27 mouse cellular contexts compared by ENCODE assay signal in genomic region chr2:34204797-34205196, GRCm38 (mm10).
DNase-seq lines count a peak whose midpoint lies in the region; ATAC-seq and TF ChIP-seq lines count a peak whose summit lies in the region.
"Had no signal": no experiment of that assay in that cellular context is flagged by ENCODE, and none has a peak within 500 bp of the region (broad histone marks: within the 10 kb centered on the region; RNA-seq: fewer than 3 reads in every experiment).

No protein-coding gene starts in this region.

- H3K4me1 ChIP-seq in CH12.LX (ENCODE audit: control insufficient read depth in 1 of 2, insufficient read depth in 2 of 2) = no peaks in the 10 kb centered on the region
- H3K4me1 ChIP-seq in hindbrain, postnatal 0 days (ENCODE audit: insufficient read depth, low read length) = no peaks in the 10 kb centered on the region
- H3K4me1 ChIP-seq: embryonic facial prominence, embryonic 12.5 days; embryonic facial prominence, embryonic 15.5 days; forebrain, embryonic 12.5 days; forebrain, embryonic 15.5 days; heart, embryonic 10.5 days; heart, embryonic 13.5 days had no signal

- H3K27me3 ChIP-seq in CH12.LX (replicated peaks) = no peaks in the 10 kb centered on the region
- no peaks in the 10 kb centered on the region for H3K27me3 ChIP-seq in hindbrain, postnatal 0 days (ENCODE audit: insufficient read depth, low read length)
- H3K27me3 ChIP-seq: embryonic facial prominence, embryonic 12.5 days; embryonic facial prominence, embryonic 15.5 days; forebrain, embryonic 12.5 days; forebrain, embryonic 15.5 days; heart, embryonic 13.5 days; Patski had no signal

- H3K4me2 ChIP-seq in CH12.LX (ENCODE audit: insufficient read depth, low read depth, poor library complexity, severe bottlenecking) = no peak overlapping the region
- no peak overlapping the region for H3K4me2 ChIP-seq in hindbrain, postnatal 0 days (ENCODE audit: low read depth, low read length)
- H3K4me2 ChIP-seq: embryonic facial prominence, embryonic 12.5 days; embryonic facial prominence, embryonic 15.5 days; forebrain, embryonic 12.5 days; forebrain, embryonic 15.5 days; heart, embryonic 13.5 days; hindbrain, embryonic 14.5 days had no signal

- no peak overlapping the region for H3K27ac ChIP-seq in CH12.LX (ENCODE audit: insufficient read depth, low read depth)
- no peak overlapping the region for H3K27ac ChIP-seq in hindbrain, postnatal 0 days
- H3K27ac ChIP-seq: embryonic facial prominence, embryonic 12.5 days; embryonic facial prominence, embryonic 15.5 days; forebrain, embryonic 12.5 days; forebrain, embryonic 15.5 days; heart, adult 2 months; heart, embryonic 10.5 days; heart, embryonic 13.5 days; hindbrain, embryonic 14.5 days had no signal

- TF ChIP-seq RAD21 in CH12.LX (IDR thresholded peaks at IDR 0.05; ENCODE audit: low read depth, low read length) = no peak

- no peak for TF ChIP-seq EP300 in CH12.LX (IDR thresholded peaks at IDR 0.05; ENCODE audit: low read length)

- 89% methylated on average over 8 of the region's 8 CpGs for WGBS in hindbrain, postnatal 0 days

- dilution Hi-C loops in CH12.LX (cut with MboI; ENCODE audit: extremely low pct_ligation_motif_present, extremely low pct_unique_long_range_greater_than_20kb, low sequenced_read_pairs) = no loop called here

- DNase-seq in CD4-positive helper T cell, adult 2 months (ENCODE audit: low read depth, low spot score) = peak; percentile 75
- peak; percentile 3 for DNase-seq in CH12.LX (ENCODE audit: extremely low read depth)
- peak; percentile 32 for DNase-seq in brain, adult 2 months (ENCODE audit: low read depth, low spot score)
- peak; percentile 15 for DNase-seq in naive thymus-derived CD4-positive, alpha-beta T cell, adult 2 months (ENCODE audit: low read depth)
- DNase-seq in neural tube, embryonic 10.5 days (ENCODE audit: extremely low spot score, low spot score) = no peak
- DNase-seq in yolk sac, embryonic 10.5 days (ENCODE audit: low spot score) = no peak
- no peak for DNase-seq in hindbrain, postnatal 0 days (ENCODE audit: low spot score)
- DNase-seq: adrenal gland, adult 8-10 months; adrenal gland, postnatal 36 days; cerebellum, adult 11 months; cerebellum, adult 2 months; cerebellum, adult 9-11 months; cerebellum, postnatal 25 days; gastrocnemius, postnatal 25 days; heart, adult 2 months; heart, postnatal 14 days; heart, postnatal 4 days had no signal

- TF ChIP-seq POLR2A in CH12.LX (IDR thresholded peaks at IDR 0.05; ENCODE audit: low read depth, low read length) = no peak

- H3K36me3 ChIP-seq in CH12.LX (replicated peaks in 1 of 2; ENCODE audit: control insufficient read depth in 1 of 2, insufficient read depth in 1 of 2, low read length in 1 of 2) = peaks cover 7% of the 10 kb centered on the region in 2 experiments
- H3K36me3 ChIP-seq in hindbrain, postnatal 0 days (ENCODE audit: insufficient read depth, low read length) = no peaks in the 10 kb centered on the region; the same call in 1 of the 2 replicates
- H3K36me3 ChIP-seq: G1E had no signal

- TF ChIP-seq CTCF in CH12.LX (conservative IDR thresholded peaks at IDR 0.05 in 1 of 2, IDR thresholded peaks at IDR 0.05 in 1 of 2; ENCODE audit: low read depth in 2 of 2, low read length in 2 of 2) = no peak
- TF ChIP-seq CTCF in hindbrain, postnatal 0 days (IDR thresholded peaks at IDR 0.05; ENCODE audit: low read depth) = no peak

- H3K79me2 ChIP-seq in CH12.LX (replicated peaks; ENCODE audit: control insufficient read depth, extremely low read depth, insufficient read depth, poor library complexity, severe bottlenecking) = no peaks in the 10 kb centered on the region

- no peak overlapping the region for H3K9ac ChIP-seq in CH12.LX (ENCODE audit: insufficient read depth, low read depth)
- no peak overlapping the region for H3K9ac ChIP-seq in hindbrain, postnatal 0 days (replicated peaks; ENCODE audit: low read length)
- H3K9ac ChIP-seq: embryonic facial prominence, embryonic 12.5 days; embryonic facial prominence, embryonic 15.5 days; forebrain, embryonic 12.5 days; forebrain, embryonic 15.5 days; heart, embryonic 13.5 days; hindbrain, embryonic 14.5 days had no signal

- in situ Hi-C loops in CH12.LX (cut with MboI; ENCODE audit: low pct_ligation_motif_present, low pct_unique_long_range_greater_than_20kb, low sequenced_read_pairs) = no loop called here

- H3K4me3 ChIP-seq in CH12.LX (replicated peaks in 1 of 3; ENCODE audit: low read depth in 2 of 3, low read length in 2 of 3, poor library complexity in 1 of 3) = no peak overlapping the region
- no peak overlapping the region for H3K4me3 ChIP-seq in hindbrain, postnatal 0 days (ENCODE audit: low read length)
- H3K4me3 ChIP-seq: embryonic facial prominence, embryonic 12.5 days; embryonic facial prominence, embryonic 15.5 days; forebrain, embryonic 12.5 days; forebrain, embryonic 15.5 days; heart, adult 2 months; heart, embryonic 10.5 days; heart, embryonic 13.5 days had no signal

- no peaks in the 10 kb centered on the region for H3K9me3 ChIP-seq in CH12.LX (replicated peaks; ENCODE audit: low read length)
- no peaks in the 10 kb centered on the region for H3K9me3 ChIP-seq in hindbrain, postnatal 0 days (ENCODE audit: low read length)
- H3K9me3 ChIP-seq: embryonic facial prominence, embryonic 12.5 days; embryonic facial prominence, embryonic 15.5 days; forebrain, embryonic 12.5 days; forebrain, embryonic 15.5 days; G1E; heart, embryonic 10.5 days; heart, embryonic 13.5 days had no signal

- no peak for ATAC-seq in hindbrain, postnatal 0 days
- ATAC-seq: forebrain, embryonic 15.5 days; intestine, embryonic 16.5 days; Patski had no signal

TF ChIP-seq in CH12.LX, 34 proteins besides CTCF, POLR2A, EP300 and RAD21:
- TF ChIP-seq MXI1 (IDR thresholded peaks at IDR 0.05; ENCODE audit: low read depth, low read length) (no peak), ZKSCAN1 (IDR thresholded peaks at IDR 0.05; ENCODE audit: borderline replicate concordance, low read depth, low read length) (no peak), NELFE (IDR thresholded peaks at IDR 0.05; ENCODE audit: low read depth, low read length) (no peak), ELF1 (IDR thresholded peaks at IDR 0.05; ENCODE audit: low read depth, low read length) (no peak), KAT2A (IDR thresholded peaks at IDR 0.05; ENCODE audit: insufficient replicate concordance, low read length) (no peak)

Comparison
In these comparisons a context has a peak if more than half of its experiments do, and no peak if none do; other contexts are left out.
1. DNase-seq: peak in CD4-positive helper T cell, adult 2 months (single experiment), CH12.LX (single experiment), brain, adult 2 months (single experiment) and naive thymus-derived CD4-positive, alpha-beta T cell, adult 2 months (single experiment); none in neural tube, embryonic 10.5 days (single experiment), yolk sac, embryonic 10.5 days (single experiment) and hindbrain, postnatal 0 days (single experiment).